Mouse (Mus musculus) mature B cell (primary cell): ENCODE measurements around the gene Gm5426.

Experiments used
- in situ Hi-C: fragments of 300-500 bp; cut with MboI; formaldehyde crosslinking; loops from 2 replicates; pipeline ENCODE4 v1.14.3; 2019

The Gm5426 gene

DNA sequence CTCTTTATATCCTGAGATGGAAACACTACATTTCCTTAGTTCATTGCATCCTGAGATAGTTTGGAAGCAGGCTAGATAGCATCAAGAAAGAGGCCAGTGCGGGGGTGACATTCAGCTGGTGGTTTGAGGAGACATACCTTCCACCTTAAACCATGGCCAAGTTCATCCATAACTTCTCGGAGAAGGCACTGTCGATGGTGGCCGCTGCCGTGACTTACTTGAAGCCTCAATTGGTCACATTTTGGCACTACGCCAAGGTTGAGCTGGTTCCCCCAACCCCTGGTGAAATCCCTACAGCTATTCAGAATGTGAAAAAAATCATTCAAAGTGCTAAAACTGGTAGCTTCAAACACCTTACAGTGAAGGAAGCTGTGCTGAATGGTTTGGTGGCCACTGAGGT, at the start of gene Gm5426:
Gm5426 (plus strand) TSS at position 153 of the 400 bp plus-strand sequence.
- in situ Hi-C loops = loop anchor here (25.0 kb wide), 1 partner anchor 1551 kb away; the partner anchor contains the start of gene Ccer1

DNA sequence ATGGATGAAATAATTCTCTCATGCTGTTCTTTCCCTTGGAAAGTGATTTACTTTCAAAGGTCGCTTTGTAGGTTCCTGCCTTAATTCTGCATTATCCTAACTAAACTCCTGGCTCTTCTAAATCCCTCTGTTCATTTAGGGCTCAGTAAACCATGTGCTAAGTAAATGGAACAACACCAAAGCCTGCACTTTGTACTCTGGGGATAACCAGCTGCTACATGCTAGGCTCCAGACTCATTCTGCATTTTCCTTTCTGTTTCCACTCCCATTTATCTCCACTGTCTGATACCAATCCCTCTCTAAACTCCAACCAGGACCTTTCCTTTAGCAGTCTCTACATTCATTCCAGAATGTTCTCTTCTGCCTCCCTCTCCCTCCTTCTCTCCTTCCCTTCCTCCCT, 46.7 kb upstream of the Gm5426 start:
- in situ Hi-C loops = no loop called here

DNA sequence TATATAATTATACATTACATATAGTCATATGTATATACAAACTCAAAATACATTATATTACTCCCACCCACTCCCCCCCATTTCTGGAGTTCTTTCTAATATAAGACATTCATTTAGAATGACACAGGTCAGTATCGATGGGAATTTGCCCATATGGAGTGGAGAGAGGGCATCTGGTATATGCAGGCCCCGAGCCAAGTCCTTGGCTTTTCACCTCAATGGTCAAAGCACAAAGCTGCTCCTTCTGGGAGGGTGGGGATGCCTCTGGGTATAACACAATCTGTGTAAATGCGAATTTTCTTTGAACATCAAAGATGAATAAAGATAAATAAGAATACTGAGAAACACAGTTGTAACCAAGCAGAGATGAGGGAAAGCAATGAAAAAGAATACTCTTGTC, 46.0 kb upstream of the Gm5426 start:
- in situ Hi-C loops = no loop called here

DNA sequence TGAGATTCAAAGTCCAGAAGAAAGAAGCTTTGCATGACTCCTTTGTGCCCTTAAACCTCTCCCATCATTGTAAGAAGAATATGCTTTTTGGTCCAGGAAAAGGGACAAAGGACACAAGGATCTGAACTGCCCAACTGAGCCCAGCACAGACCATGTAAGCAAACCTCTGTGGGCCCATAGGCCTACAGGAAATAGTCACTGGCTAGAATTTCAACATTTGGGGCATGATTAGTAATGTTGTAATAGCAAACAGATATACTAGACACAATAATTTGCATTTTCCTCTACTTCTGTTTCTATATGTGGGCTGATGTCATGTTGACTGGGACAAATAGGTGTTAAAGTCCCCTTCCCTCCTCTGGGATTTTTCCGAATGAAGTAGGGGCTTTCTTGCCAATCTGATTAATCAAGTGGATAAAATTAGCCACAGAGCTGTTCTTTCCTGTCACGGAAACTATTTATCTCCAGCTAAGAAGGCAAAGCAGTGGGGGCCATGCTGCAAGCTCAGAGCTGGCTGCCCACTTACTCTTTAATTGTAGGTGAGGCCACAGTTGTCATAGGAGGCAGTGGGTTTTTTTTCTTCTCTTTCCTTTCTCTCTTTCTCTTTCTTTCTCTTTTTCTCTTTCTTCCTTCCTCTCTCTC, 42.4 kb upstream of the Gm5426 start:
- in situ Hi-C loops = no loop called here

DNA sequence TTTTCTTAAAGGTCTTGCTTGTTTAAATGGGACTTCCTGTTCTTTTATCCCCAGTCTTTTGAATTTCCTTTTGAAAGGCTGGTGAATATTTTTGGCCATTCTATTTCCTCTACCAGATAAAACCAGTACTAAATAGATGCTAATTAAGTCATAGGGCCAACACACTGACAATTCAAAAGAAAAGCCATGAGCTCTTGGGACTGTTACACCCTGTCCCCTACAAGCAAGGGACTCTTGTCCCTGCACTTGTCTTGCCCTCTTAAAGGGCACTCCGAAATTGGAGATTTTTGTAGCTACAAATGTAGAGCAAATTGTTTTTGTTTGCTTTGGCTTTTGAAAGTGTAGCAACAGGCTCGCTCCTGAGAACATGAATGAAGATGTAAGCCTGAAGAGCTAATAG, 41.8 kb upstream of the Gm5426 start:
- in situ Hi-C loops = no loop called here

DNA sequence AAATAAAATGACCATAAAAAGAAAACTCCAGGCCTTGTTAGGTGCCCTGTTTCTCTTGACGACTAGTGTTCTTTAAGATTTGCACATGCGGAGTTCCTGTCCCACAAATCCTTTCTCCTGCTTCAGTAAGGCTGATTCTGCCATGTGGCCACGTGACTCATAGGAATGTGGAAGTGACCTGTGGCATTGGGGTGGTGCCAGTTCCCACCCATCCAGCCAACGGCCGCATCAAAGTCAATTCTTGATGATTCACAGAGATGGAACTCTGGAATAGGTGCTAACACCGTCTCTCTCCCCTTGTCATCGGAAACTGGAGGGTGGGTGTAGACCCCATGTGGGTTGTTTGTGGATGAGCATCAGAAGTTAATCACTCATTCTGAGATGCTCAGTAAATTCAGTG, 39.7 kb upstream of the Gm5426 start:
- in situ Hi-C loops = no loop called here

DNA sequence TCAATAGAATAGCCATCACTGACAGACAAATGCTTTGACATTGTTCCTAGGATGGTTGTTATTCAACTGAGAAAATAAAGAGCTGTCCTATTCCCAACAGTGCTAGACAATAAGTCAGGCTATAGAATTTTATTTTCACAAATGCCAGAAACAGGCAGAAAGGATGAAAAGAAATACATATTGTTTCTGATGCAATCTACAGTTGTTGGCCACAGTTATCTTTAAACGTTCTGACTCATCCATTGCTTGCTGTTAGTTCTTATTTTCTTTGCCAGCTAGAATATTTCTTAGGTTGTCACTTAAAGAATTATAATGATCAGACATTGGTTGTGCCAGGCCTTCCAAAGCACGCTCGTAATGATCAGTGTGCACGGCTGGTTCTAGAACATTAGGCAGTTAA, 35.4 kb upstream of the Gm5426 start:
- in situ Hi-C loops = no loop called here

DNA sequence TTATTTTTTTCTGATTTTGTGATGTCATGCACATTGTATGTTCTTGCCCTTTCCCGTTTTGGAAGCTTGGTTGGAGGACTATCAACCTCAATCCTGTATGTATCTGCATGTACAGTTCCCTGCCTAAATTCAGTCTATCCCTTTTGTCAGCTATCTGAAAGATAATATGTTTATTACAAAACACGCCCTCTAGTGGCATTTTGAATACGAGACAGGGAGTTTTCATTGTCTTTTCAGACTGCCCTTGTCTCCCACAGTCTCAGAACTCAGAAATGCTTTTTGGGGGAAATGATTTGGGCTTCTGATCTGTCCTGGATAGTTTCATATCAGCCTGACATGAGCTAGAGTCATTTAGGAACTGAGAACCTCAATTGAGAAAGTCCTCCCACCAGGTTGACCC, 32.2 kb upstream of the Gm5426 start:
- in situ Hi-C loops = no loop called here

DNA sequence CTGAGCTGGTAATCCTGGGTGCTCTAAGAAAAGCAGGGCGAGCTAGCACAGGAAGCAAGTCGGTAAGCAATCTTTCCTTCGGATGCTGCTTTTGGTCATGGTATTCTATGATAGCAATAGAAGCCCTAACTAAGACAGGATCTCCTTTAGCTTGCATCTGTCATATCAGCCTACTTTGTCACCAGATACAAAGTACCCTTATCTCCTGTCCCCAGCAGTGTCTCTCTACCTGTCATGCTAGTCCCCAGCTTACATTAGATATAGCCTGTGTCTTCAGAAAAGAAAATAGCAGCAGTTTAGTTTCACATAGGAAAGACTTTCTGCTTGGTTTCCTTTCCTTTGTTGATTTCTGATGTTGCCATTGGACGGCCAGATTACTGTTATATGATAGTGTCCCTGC, 31.8 kb upstream of the Gm5426 start:
- in situ Hi-C loops = no loop called here

DNA sequence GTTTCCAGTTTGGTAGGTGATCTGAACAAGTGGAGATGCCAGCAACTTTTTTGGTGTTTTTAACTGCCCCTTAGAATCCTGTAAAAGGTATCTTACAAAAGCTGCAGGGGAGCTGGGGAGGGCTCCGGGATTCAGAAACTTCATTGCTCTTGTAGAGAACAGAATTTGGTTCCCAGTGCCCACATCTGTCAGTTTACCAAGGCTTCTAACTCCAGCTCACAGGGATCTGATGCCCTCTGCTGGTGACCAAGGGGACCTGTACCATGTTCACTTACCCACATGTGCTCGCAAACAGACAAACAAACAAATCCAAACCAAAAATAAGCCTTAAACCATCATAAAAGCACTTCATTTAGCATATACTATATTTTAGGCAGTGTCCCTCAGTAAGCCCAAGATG, 31.3 kb upstream of the Gm5426 start:
- in situ Hi-C loops = no loop called here

DNA sequence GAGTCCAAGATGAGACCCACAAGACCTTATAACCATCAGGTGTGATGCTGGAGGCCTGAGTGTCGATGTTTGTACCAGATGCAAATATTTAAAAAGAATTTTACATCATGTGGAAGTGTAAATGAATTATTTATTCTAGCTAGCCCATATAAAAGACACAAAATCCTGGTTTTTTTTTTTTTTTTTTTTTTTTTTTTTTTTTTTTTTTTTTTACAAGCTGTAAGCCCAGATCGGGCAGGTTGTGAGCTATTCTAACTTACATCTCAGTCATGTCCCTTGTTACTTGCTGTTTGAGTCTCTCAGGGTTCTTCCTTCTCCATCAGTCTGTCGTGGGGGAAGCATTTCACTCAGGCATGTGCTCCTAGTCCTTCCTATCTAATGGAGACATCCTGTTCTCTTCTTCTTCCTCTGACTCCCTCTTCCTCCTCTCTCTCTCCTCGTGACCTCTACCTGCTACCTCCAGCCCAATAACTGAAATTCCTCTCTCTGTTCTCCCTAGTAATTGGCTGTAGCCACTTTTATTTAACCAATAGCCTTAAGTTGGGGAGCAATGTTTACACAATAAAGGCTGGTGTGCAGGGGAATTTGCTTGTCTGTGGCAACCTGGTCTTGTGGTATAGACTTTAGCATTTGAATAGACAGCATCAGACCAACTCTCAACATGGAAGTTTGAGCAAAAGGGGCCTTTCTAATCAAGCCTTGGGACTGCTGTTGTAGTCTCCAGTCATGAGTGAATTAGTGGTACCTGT, 29.3 kb upstream of the Gm5426 start:
- in situ Hi-C loops = no loop called here

DNA sequence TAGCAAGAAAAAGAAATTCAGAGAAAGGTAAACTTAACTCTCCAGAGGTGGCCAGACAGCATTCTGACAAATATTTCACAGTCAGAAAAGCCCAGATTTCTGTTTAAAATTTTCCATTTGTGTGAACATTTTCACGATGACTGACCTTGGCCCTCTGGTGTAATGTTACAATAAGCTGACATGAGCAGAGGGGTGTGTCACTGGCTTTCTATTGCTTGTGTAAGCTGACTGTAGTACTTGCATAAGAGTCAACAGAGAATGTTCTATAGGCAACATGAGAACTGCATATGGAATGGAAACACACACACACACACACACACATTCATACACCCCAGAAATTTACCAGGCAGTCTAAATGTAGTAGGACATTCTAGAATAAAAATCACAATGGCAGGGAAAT, 28.6 kb upstream of the Gm5426 start:
- in situ Hi-C loops = no loop called here

DNA sequence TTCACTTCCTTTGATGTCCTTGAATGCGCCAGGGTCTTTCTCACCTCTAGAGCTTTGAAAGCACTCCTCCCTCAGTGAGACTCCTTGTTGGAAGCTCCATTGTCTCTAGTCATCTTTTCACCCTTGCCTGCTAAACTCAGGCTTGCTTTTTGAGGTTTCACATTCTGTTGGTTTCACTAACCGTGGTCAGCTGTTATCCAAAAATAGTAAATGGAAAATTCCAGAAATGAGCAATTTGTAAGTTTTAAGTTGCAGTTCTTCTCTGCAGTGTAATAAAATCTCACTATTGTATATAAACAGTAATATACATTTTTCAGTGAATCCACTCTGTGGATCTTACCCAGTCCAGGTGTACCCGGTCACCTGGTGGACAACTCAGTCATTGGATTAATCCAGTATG, 21.1 kb upstream of the Gm5426 start:
- in situ Hi-C loops = no loop called here

DNA sequence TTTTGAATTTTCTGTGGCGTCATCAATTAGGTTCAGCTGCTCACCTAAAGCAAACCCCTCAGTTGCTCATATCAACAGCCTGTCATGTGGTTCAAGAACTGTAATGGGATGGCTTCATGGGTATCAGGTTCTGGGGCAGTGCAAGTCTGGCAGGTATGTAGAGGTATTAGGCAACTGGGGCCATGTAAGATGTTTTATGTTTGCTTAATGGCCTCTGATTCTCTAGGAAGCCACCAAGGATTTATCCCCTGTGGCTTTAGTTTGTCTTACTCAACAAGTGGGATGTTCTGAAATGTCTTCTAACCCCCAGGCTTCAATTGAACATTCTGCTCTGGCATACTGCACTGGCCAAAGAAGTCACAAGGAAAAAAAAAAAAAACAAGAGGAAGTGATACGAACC, 15.6 kb upstream of the Gm5426 start:
- in situ Hi-C loops = no loop called here

DNA sequence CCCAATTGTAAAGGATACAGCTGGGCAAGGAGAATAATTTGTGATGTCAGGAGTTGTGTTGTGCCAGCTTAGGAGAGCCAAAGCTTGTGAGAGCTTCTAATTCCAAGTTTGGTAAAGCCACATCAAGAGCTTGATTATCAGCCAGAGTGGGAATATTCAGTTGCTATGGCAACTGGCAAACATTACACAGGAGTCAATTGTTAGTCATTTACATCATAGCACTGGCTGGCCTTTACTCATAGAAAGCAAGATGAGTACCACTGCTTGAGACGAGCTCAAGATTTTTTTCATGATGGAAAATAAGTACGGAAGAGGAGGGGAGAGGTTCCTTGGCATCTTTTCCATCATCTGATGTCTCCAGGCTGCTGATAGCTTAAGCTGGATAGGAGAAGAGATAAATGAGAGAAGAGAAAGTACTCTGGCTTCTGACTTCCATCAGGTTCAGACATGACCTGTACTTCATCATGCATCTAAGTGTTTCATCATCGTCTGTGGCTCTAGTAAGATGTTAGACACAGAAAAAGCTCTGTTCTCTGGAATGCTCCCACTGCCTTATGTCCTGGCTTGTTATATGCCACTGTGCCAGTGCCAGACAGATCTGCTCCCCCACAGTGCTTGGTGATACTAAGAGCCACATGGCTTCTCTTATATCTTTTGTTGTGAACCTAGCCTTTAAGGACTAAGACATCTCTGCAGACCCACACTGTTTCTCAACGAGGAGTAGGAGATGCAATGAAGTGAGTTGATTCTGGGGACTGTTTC, 15.0 kb upstream of the Gm5426 start:
- in situ Hi-C loops = no loop called here

DNA sequence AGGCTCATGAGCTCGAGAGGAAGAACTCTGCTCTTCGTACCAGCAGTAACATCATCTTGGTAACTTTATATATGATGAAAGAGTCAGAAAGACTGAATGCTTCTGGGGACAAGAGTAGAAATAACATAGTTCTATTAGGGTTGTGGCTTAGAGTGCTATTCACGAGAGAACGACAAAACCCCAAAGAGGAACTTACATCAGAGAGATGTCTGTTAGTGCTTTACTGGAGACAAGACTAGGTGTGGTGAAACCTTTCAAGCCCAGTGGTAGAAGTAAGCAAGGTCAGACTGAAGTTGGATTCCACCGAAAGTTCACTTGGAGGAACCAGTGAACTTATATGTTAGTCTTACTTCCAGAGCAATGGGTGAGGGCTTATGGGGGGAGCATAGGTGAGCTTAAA, 12.5 kb upstream of the Gm5426 start:
- in situ Hi-C loops = no loop called here

DNA sequence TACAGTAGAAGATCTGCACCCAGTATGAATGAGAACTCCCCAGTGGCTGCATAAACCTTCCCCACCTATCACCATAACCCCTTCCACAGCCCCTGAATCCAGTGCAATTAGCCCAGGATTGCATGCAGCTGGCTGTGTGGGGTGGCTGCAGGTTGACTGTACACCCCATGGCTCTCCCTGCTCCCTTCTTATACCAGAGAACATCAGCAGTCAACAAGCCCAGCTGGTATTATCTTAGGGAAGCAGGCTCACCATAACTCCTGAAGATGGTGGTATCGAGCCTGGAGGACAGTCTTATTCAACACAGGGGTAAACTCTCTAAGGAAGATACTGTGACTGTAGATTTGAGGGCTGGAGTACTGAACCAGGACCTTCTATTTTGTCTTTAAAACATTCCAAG, 12.1 kb upstream of the Gm5426 start:
- in situ Hi-C loops = no loop called here

DNA sequence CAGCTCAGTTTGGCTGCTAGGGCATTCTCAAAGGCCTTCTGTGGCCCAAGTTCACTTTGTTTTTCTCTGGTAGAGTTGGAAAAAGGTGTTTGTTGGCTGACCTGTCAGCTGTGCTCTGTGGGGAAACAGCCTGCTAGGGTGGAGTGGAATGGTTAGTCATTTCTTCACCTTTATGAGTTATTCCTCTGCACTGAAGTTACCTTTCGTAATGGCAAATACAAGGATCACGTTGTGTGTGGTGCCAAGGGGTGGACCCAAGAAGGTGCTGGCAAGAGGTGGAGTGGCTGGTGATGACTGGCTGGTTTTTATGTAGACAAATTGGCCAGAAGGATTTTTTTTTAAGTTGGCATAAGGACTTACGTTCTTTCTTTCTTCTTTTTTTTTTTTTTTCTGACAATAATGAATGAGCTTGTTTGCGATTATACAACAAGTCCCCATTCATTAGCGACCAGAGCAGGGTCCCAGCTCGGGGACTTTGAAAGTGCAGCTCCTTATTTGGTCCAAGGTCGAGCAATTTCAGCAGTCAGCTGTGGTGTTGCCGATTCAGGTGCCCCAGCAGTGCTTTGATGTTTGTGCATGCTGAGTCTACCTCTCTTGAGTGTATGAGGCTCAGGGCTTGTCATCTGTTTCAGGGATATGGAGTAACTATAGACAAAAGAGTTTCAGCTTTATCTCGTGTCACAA, 10.5 kb upstream of the Gm5426 start:
- in situ Hi-C loops = loop anchor here (25.0 kb wide), 1 partner anchor 1561 kb away; the partner anchor contains the start of gene Ccer1

DNA sequence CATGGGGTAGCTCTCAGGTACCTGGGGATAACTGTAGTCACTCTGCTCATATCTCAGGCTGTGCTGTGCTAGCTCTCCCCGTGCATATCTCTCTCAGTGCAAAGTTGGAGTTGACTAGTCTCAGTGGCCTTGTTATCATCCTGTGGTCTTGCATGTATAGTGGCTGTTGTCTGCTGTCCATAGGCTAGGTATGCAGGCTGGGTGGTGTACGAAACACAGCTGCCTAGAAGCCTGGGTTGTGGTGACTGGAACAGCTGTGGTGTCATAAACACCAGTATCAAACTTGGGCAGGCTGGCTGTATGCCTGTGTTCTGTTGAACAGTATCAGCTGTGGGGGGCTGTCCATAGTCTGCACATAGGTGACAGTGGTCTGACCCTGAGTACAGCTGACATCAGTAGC, 7.2 kb upstream of the Gm5426 start:
- in situ Hi-C loops = loop anchor here (25.0 kb wide), 1 partner anchor 1558 kb away; the partner anchor contains the start of gene Ccer1

DNA sequence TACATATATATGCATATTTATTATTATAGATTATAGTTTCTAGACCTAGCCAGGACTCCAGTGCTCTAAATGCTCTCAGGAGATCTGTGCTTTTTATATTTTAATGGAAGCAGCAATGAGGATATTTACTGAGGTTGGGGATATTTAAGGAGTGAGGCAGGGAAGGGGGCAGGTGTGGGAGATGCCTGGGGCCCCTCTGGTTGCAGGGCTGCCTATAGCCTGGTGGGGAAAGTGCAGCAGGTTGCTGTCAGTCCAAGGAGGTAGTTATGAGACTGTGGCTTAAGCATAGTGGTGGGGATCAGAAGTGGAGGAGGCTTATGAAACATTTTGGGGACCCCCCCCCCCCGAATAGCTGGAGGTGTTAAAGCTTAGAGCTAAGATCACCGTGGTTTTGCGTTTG, 6.0 kb upstream of the Gm5426 start:
- in situ Hi-C loops = loop anchor here (25.0 kb wide), 1 partner anchor 1557 kb away; the partner anchor contains the start of gene Ccer1

DNA sequence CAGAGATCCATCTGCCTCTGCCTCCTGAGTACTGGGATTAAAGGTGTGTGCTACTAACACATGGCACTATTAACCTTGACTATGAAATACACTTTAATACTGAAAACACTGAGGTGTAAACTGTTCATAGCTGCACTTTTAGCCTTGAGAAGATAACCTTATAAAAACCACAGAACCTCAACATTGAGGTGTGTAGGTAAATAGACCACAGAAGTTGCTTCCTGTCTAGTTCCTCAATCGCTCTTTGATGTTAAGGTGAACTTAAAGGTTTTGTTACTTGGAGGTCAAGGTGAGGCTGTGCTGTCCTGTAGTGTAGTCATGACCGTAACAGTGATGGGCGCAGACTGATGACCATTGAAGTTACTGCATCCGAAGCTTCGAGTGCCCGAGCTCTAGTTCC, 5.3 kb upstream of the Gm5426 start:
- in situ Hi-C loops = loop anchor here (25.0 kb wide), 1 partner anchor 1556 kb away; the partner anchor contains the start of gene Ccer1

DNA sequence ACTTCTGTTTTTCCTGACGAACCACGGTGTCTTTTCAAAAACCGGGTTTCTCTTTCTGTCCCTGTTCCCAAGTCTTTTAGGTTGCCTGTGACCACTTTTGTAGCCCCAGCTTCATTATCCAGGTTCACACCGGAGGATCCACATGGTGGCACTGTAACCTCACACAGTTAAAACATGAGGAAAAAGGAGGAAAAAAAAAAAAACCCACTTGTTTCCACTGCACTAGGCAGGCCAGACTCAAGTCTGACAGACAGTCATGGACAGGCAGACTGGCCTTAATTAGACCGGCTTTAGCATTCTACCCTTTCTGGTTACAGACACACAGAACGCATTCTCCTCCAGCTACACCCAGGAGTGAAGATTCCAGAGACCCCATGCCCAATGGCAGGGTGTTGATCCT, 4.2 kb upstream of the Gm5426 start:
- in situ Hi-C loops = loop anchor here (25.0 kb wide), 1 partner anchor 1555 kb away; the partner anchor contains the start of gene Ccer1
